Mouse (Mus musculus) heart, adult 2 months (tissue): ENCODE measurements at regions not wholly inside any gene's neighbourhood (a gene's known extent, or its start where the extent isn't known, plus 50 kb on each side); places are given as distances from the start of the nearest gene placed in this dataset.

ENCODE experiments used
- CTCF ChIP-seq: fragments of 200-600 bp; IDR thresholded peaks from 2 replicates; pipeline ENCODE4 v1.8.1; 2022; ENCODE audit warnings: antibody characterized with exemption, mild to moderate bottlenecking, moderate library complexity
- POLR2A ChIP-seq: fragments of 200-500 bp; IDR thresholded peaks from 2 replicates; pipeline ENCODE4 v1.6.1; 2011; ENCODE audit warnings: mild to moderate bottlenecking, low read depth, low read length, control low read depth; ENCODE audit not compliant: insufficient read depth

DNA sequence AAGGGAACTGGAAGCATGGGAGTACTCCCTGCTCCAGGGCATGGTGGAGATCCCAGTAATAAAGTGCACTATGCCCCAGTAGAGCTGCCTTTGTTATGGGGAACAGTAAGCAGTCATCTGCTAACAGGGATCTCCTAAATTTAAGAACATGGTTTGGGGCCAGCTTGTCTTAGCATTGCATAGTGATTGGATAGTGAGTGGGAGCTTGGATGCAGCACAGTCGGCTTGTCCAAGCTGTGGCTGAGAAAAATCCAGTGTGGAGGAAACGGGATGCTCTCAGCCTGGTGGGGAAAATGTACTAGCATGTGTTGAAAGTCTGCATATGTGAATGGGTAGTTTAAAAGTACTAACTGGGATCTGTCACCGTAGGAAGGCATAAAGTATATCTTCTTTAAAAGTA lies 326.6 kb upstream of the Apob start:
- TF ChIP-seq CTCF (no peak), POLR2A (no peak)
